Mouse (Mus musculus) heart, postnatal 0 days (tissue): ENCODE measurements around the gene Rbms2. TPM values are rescaled to one million over a fixed set of nuclear protein-coding genes. Genes with fewer than 3 reads are reported as not detected.
"Not testable (repeated sequence)": the region's sequence is repeated elsewhere in the genome, so short reads cannot be mapped to it uniquely, and the experiment has no call there.

Experiments
- ATAC-seq: fragments of 200-750 bp; cut with Nextera tagmentation; 2 replicates; pipeline ENCODE4 v1.8.0; 2017; ENCODE audit warnings: low read depth, moderate number of reproducible peaks, moderate library complexity; ENCODE audit not compliant: insufficient read depth
- DNase-seq: peaks from one replicate; pipeline ENCODE4 v3.0.0-alpha.2; 2016; ENCODE audit warnings: low spot score
- H3K27ac ChIP-seq: fragments of 300-500 bp; sonication (generic); 2 replicates; pipeline ENCODE4 v1.5.1; 2014; ENCODE audit warnings: low read depth, mild to moderate bottlenecking
- H3K27me3 ChIP-seq: fragments of 300-500 bp; sonication (generic); 2 replicates; pipeline ENCODE4 v1.6.1; 2014; ENCODE audit warnings: low read length, mixed read lengths; ENCODE audit not compliant: control insufficient read depth, insufficient read depth
- H3K36me3 ChIP-seq: fragments of 300-500 bp; sonication (generic); replicated peaks from 2 replicates; pipeline ENCODE4 v1.6.1; 2014; ENCODE audit warnings: low read length, mixed read lengths; ENCODE audit not compliant: control insufficient read depth, insufficient read depth
- H3K4me1 ChIP-seq: fragments of 300-500 bp; sonication (generic); 2 replicates; pipeline ENCODE4 v1.6.1; 2014; ENCODE audit warnings: antibody characterized with exemption; ENCODE audit not compliant: control insufficient read depth, insufficient read depth
- H3K4me2 ChIP-seq: fragments of 300-500 bp; sonication (generic); 2 replicates; pipeline ENCODE4 v1.6.1; 2014; ENCODE audit warnings: low read depth, mild to moderate bottlenecking, low read length, moderate library complexity
- H3K4me3 ChIP-seq: fragments of 300-500 bp; sonication (generic); 2 replicates; pipeline ENCODE4 v1.5.1; 2014; ENCODE audit warnings: low read depth, low read length
- H3K9ac ChIP-seq: fragments of 300-500 bp; sonication (generic); replicated peaks from 2 replicates; pipeline ENCODE4 v1.6.1; 2014; ENCODE audit warnings: low read depth, low read length, mixed read lengths
- H3K9me3 ChIP-seq: fragments of 300-500 bp; sonication (generic); replicated peaks from 2 replicates; pipeline ENCODE4 v1.6.1; 2016; ENCODE audit warnings: low read length; ENCODE audit not compliant: control insufficient read depth
- CTCF ChIP-seq: IDR thresholded peaks from 2 replicates; pipeline ENCODE4 v1.5.1; 2016; ENCODE audit warnings: antibody characterized with exemption, control low read depth, low read depth
- EP300 ChIP-seq: IDR thresholded peaks from 2 replicates; pipeline ENCODE4 v1.6.1; 2016; ENCODE audit warnings: antibody characterized with exemption, low read depth
- WGBS: fragments of 180-500 bp; shearing (Covaris S2); extraction: QIAGEN DNeasy Blood & Tissue Kit; methylation state at CpG from one replicate; pipeline ENCODE4 v1.1.7; 2014; 5-methylcytosine and 5-hydroxymethylcytosine counted together
- polyA plus RNA-seq: library from polyadenylated mRNA; unstranded; fragments of >200 nt; fragmentation: Nextera tagmentation; extraction: Ambion mirVana; gene quantifications from 2 replicates; pipeline ENCODE4 v1.2.1, GENCODE M21; 2015
- total RNA-seq: library from RNA; depleted of rRNA; stranded (reverse); fragments of >200 nt; gene quantifications from 2 replicates; pipeline ENCODE4 v1.2.3, GENCODE M21; 2014; ENCODE audit warnings: low replicate concordance

Rbms2 gene
- total and polyA plus RNA-seq, 2 experiments from 2014 or later = 29.9 to 41.9 TPM

DNA sequence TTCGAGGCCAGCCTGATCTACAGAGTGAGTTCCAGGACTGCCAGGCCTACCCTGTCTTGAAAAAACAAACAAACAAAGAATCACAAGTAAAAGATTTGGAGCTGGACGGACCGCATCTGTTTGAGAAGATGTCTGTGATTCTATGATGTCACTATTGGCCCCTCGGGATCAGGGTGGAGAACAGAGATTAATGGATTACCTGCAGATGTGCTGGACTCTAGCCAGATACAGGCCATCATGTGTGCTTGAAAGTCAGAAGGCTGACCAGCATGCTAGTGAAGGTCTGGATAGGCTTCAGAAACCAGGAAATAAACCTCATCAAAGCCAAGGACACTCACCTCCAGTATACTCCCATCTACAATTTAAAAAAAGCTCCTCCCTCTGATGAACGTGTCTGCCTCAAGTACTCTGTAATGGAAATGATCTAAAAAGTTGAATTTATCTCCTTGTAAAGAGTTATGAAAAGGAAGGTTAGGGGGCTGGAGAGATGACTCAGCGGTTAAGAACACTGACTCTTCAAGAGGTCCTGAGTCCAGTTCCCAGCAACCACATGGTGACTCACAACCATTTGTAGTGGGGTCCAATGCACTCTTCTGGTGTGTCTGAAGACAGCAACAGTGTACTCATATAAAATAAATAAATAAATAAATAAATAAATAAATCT is 5.3 kb upstream of the Rbms2 start:
- no peaks in the 10 kb centered on the region for H3K4me1 ChIP-seq
- H3K9me3 ChIP-seq = no peaks in the 10 kb centered on the region
- DNase-seq (no peak), ATAC-seq (0 out of 2 replicates have a peak, but pooled peaks have one; percentile 12)
- no peak overlapping the region for H3K4me3 ChIP-seq
- TF ChIP-seq CTCF = no peak
- no peak for TF ChIP-seq EP300
- no peaks in the 10 kb centered on the region for H3K27me3 ChIP-seq
- no peaks in the 10 kb centered on the region for H3K36me3 ChIP-seq
- no peak overlapping the region for H3K9ac ChIP-seq
- WGBS = 78% methylated on average over 6 of the region's 6 CpGs
- H3K4me2 ChIP-seq = no peak overlapping the region
- no peak overlapping the region for H3K27ac ChIP-seq

DNA sequence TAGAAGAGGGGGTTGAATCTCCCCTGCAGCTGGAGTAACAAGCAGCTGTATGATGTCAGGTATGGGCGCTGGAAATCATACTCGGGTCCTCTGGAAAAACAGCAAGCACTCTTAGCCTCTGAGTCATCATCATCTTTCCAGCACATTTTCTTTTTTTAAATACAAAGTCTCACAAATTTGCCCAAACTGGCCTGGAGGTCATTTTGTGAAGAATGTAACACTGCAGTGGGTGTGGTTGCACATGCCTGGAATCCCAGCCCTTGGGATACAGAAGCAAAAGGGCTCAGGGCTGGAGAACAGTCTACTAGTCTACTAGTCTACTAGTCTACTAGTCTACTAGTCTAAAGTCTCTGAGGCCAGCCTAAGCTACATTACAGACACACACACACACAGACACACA is 4.2 kb upstream of the Rbms2 start:
- ATAC-seq (no peak), DNase-seq (no peak)
- Histone ChIP-seq H3K9me3 (no peaks in the 10 kb centered on the region), H3K27ac (no peak overlapping the region), H3K9ac (no peak overlapping the region), H3K27me3 (no peaks in the 10 kb centered on the region), H3K36me3 (no peaks in the 10 kb centered on the region), H3K4me1 (no peaks in the 10 kb centered on the region), H3K4me3 (no peak overlapping the region), H3K4me2 (no peak overlapping the region)
- TF ChIP-seq EP300 (no peak), CTCF (no peak)
- 74% methylated on average over 2 of the region's 2 CpGs for WGBS

DNA sequence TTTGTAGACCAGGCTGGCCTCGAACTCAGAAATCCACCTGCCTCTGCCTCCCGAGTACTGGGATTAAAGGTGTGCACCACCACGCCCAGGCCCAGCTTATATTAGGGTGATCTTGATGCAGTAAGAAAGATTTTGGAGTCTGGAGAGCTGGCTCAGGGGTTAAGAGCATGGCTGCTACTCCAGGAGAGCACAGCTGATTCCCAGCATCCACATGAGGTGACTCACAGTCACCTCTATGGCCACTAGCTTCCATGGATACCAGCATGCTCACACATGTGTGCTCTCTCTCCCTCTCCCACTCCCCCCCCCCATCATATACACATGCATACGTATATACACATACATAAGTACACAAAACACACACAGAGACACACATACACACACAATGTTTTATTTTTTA is 2.8 kb downstream of the Rbms2 start:
- no peak overlapping the region for H3K9ac ChIP-seq

DNA sequence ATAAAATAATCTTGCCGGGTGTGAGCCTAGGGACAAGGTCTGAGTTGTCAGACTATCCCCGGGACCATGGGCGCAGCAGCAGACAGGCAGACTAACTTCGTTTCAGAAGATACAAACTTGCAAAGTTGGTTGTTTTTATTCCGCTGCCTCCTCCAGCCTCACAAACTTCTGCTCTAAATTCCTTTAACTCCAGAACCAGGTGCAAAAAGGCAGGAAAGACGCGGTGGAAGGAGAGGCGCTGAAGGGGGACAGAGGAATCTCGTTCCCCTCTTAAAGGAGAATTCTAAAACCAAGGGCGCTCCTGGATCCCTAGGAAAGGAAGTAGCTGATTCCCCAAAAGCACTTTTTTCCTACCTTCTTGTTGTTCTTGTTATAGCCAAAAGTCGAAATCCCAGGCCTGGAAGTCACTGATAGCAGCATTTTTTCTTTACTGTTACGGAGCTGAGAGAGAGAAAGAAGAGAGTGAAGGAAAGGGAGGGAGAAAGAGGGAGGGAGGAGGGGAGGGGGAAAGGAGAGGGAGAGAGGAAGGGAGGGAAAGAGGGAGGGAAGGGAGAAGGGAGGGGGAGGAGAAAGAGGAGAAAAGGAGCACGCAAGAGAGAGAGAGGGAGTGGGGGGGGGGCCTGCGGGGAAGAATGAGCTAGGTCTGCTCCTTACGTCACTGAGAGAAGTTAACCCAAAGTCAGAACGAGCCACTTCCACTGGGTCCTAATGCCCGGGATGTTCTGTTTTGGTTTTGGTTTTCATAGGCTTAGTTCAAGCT is 3.9 kb downstream of the Rbms2 start:
- Histone ChIP-seq H3K4me1 (peaks cover 13% of the 10 kb centered on the region), H3K27me3 (no peaks in the 10 kb centered on the region), H3K36me3 (no peaks in the 10 kb centered on the region), H3K9ac (peak overlapping the region; percentile 64), H3K9me3 (no peaks in the 10 kb centered on the region), H3K4me3 (peak overlapping the region; percentile 64), H3K27ac (peak overlapping the region; percentile 89), H3K4me2 (peak overlapping the region; percentile 83)
- TF ChIP-seq EP300 (0 out of 2 replicates have a peak, but pooled peaks have one; percentile 65), CTCF (no peak)
- WGBS = under 1% methylated on average over 17 of the region's 17 CpGs
- ATAC-seq (peak; percentile 89), DNase-seq (peak; percentile 94)

More for the DNA sequence above, 2.8 kb downstream of the Rbms2 start:
- Histone ChIP-seq H3K27me3 (no peaks in the 10 kb centered on the region), H3K36me3 (no peaks in the 10 kb centered on the region), H3K9me3 (no peaks in the 10 kb centered on the region), H3K27ac (peak overlapping the region; percentile 20; the same call in 1 of the 2 replicates), H3K4me1 (peaks cover 13% of the 10 kb centered on the region), H3K4me2 (no peak overlapping the region), H3K4me3 (no peak overlapping the region)
- ATAC-seq (no peak), DNase-seq (no peak)
- WGBS = 84% methylated on average over 4 of the region's 4 CpGs
- no peak for TF ChIP-seq CTCF
- TF ChIP-seq EP300 = no peak

- no peak for TF ChIP-seq CTCF
- TF ChIP-seq EP300 = no peak
- WGBS = 5% methylated on average over 3 of the region's 3 CpGs
- Histone ChIP-seq H3K27ac (peak overlapping the region; percentile 89; the same call in 1 of the 2 replicates), H3K27me3 (no peaks in the 10 kb centered on the region), H3K36me3 (no peaks in the 10 kb centered on the region), H3K4me2 (peak overlapping the region; percentile 83), H3K4me1 (peaks cover 13% of the 10 kb centered on the region), H3K9ac (peak overlapping the region; percentile 64), H3K4me3 (peak overlapping the region; percentile 64), H3K9me3 (no peaks in the 10 kb centered on the region)
- DNase-seq (no peak), ATAC-seq (no peak)
These were observed 4.8 kb downstream of the Rbms2 start for GRCm38 (mm10) chr10:128175302-128175701.

DNA sequence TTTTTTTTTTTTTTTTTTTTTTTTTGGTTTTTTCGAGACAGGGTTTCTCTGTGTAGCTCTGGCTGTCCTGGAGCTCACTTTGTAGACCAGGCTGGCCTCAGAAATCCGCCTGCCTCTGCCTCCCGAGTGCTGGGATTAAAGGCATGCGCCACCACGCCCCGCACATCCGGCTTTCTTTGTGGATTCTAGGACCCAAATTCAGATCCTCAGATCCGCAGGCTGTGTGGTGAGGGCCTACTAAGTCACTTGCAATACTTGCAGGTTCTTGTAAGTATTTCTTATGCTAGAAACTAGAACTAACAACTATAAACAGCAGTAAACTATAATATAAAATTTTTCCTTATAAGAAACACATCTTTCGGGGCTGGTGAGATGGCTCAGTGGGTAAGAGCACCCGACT is 8.7 kb downstream of the Rbms2 start:
- peaks cover 13% of the 10 kb centered on the region for H3K4me1 ChIP-seq
- not testable (repeated sequence) for ATAC-seq, H3K9ac ChIP-seq, H3K4me3 ChIP-seq, H3K27me3 ChIP-seq, DNase-seq, H3K9me3 ChIP-seq, H3K4me2 ChIP-seq, H3K27ac ChIP-seq, H3K36me3 ChIP-seq
- WGBS = 95% methylated on average over 9 of the region's 10 CpGs
